Mouse (Mus musculus) heart, postnatal 4 days (tissue): Measurements from ENCODE around the gene B430305J03Rik. TPM values are rescaled to one million over a fixed set of nuclear protein-coding genes. Genes with fewer than 3 reads are reported as not detected.

Experiments
- DNase-seq: peaks from one replicate; pipeline ENCODE4 v3.0.0; 2021
- total RNA-seq, 2 experiments: library from RNA; stranded (reverse); gene quantifications; 2 replicates each; pipeline ENCODE4 v1.2.3; 2021

The B430305J03Rik gene
- total RNA-seq = under 1 TPM; 0.16 to 0.31 TPM

- DNase-seq = peak; percentile 7
Observed at GRCm38 (mm10) chr3:61365779-61366373, at the start of gene B430305J03Rik. Gene B430305J03Rik, minus strand, starts transcription at chr3:61365951.

- DNase-seq = peak; percentile 22
Observed at GRCm38 (mm10) chr3:61409683-61410082, 43.9 kb upstream of the B430305J03Rik start.

DNA sequence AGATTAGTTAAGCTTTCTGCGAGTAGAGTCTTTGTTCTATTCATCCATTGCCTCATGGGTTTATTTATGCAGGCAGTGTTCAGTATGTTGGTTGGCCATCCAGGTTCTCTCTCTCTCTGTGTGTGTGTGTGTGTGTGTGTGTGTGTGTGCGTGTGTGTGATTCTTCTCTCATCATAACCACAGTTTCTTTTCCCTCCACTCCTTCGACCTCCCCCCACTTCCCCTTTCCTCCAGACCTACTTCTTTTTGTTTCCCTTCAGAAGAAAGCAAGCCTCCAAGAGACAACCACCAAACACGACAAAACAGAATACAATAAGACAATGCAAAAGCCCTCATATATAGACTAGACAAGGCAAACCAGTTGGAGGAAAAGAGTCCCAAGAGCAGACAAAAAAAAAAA lies 41.2 kb upstream of the B430305J03Rik start:
- no peak for DNase-seq

- DNase-seq = no peak
Observed at GRCm38 (mm10) chr3:61400823-61401387, 35.2 kb upstream of the B430305J03Rik start.

- DNase-seq = no peak
Observed at GRCm38 (mm10) chr3:61396728-61397127, 31.0 kb upstream of the B430305J03Rik start.

DNA sequence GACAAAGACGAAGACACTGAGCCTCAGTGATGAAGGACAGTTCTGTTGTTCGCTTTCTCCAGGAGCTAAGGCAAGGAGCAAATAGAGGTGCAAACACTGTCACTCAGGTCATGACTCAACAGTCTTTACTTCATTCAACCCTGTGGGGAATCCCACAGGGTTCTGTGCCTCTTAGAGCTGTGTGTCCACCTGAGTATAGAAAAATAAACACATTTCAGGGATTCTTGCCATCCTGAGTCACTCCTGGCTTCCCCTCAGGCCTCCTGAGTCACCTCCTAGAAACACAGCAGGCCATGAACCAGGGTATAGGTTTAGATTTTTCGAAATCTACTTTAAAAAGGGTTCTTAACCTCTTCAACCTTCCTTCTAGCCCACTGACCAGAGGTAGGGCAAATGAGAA lies 29.6 kb upstream of the B430305J03Rik start:
- no peak for DNase-seq

DNA sequence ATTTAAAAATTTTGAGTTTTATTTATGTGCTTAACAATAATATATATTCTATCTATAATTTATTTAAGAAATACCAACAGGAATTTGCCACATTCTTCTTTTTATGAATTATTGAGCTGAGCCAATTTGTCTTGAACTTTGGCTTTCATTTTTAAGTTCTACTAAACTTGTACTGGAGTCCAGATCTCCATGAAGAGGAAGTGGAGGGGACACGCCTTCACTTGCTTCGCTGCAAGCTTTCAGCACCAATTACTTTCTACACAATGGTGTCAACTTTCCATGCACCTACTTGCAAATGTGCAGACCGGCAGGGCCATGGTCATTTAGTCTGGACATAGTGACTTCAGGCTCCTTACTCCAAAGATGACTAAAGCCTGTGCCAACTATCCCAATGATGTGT lies 27.8 kb upstream of the B430305J03Rik start:
- DNase-seq = no peak

GRCm38 (mm10) chr3:61392881-61393280 lies 27.1 kb upstream of the B430305J03Rik start:
- no peak for DNase-seq

DNA sequence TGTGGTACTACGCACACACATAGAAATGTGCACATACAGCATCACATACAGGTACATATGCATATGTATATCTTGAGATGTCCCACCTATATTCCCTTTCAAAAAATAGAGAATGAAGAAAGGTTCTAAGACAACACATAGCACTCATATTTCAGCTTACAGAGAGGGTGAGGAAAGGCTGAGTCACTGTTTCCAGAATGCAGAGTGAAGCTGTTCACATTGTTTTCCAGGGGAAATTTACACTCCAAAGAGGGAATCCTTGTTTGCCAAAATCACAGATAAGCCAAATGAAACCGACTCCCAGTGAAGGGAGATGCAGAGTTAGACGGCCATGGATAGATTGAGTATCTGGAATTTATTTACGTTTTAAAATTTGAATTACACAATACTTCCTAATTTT lies 25.8 kb upstream of the B430305J03Rik start:
- DNase-seq = no peak

DNA sequence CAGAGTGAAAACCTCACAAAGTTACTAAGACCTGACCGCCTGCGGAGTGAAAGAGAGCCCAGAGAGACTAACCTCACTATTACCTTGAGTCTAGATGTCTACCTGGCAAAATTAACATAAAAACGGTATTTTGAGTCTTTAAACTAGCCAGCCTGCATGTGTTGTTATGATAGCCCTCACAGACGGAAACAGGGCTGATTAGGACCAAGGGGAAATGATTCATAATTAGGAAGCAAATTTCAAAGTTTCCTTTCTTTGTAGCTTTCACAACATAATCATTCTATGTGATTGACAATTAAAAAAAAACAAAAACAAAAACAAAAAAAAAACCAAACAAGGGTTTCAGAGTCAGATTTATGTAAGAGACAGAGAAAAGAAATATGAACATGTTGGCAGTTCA lies 20.6 kb upstream of the B430305J03Rik start:
- no peak for DNase-seq

- DNase-seq = no peak
Observed at GRCm38 (mm10) chr3:61376001-61376400, 10.2 kb upstream of the B430305J03Rik start.

GRCm38 (mm10) chr3:61368446-61368845 lies 2.7 kb upstream of the B430305J03Rik start:
- DNase-seq = no peak

GRCm38 (mm10) chr3:61364978-61365778 lies 573 bp downstream of the B430305J03Rik start:
- peak; percentile 44 for DNase-seq

- DNase-seq = no peak
Observed at GRCm38 (mm10) chr3:61364661-61364977, 1.1 kb downstream of the B430305J03Rik start.

- peak; percentile 96 for DNase-seq
Observed at GRCm38 (mm10) chr3:61363989-61364660, 1.6 kb downstream of the B430305J03Rik start.

GRCm38 (mm10) chr3:61363161-61363988 lies 2.4 kb downstream of the B430305J03Rik start:
- peak; percentile 93 for DNase-seq

DNA sequence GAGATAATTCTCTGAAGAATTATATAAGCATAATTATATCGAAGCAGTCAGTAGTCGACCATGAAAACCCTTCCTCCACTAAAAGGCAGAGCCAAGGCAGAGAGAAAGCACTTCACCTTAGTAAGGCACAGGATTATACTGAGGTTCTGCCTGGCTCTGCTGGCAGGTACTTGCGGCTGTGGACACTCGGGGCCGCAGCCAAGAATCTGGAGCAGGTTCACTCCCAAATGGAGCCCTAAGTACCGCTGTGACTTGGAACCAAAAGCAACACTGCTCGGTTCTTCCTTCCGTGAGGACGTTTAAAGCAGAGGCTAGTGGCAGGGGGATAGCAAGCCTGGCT lies 3.0 kb downstream of the B430305J03Rik start:
- DNase-seq = no peak

- DNase-seq = no peak
Observed at GRCm38 (mm10) chr3:61361338-61361737, 4.4 kb downstream of the B430305J03Rik start, which contains the start of gene Rap2b. Gene Rap2b, plus strand, starts transcription at chr3:61361638.

DNA sequence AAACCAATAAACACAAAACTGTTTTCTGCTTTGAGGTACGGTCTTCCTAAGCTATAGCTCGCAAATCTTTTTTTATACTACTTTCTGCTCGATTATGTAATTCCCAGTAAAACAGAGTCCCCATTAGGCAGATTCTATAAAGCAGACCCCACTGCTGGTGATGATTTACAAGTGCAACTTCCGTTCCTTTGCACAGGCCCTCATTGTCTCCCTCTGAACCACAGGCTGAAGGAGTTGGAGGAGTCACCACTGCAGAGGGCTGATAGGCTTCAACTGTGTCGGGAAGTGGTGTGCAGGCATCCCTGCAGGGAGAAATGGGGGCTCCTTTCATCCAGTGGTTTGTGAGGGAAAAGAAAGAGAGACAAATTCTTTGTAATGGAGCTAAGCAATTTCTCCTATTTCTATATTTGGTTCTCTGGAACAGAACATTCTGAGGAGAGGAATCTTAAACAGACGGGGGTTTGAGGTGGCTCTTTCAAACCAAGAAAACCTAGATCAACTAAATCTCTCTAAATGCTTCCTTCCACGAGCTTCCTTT lies 6.9 kb downstream of the B430305J03Rik start:
- DNase-seq = no peak

DNA sequence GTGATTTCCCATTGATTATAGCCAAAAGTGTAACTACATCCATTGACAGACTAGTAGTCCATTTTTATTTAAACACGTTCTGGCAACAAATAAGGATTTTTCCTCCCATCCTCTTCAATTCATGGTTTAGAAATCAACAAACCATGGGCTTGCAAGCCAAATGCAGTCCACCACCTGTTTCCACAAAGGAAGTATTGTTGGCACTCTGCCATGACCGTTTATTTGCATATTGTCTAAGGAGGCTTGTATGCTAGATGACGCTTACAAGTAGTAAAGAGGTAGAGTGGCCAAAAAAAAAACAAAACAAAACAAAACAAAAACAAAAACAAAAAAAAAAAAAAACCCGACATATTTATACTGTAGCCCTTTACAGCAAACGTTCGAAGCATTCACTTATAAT lies 7.6 kb downstream of the B430305J03Rik start:
- DNase-seq = peak; percentile 41

- no peak for DNase-seq
Observed at GRCm38 (mm10) chr3:61355464-61355863, 10.3 kb downstream of the B430305J03Rik start.

DNA sequence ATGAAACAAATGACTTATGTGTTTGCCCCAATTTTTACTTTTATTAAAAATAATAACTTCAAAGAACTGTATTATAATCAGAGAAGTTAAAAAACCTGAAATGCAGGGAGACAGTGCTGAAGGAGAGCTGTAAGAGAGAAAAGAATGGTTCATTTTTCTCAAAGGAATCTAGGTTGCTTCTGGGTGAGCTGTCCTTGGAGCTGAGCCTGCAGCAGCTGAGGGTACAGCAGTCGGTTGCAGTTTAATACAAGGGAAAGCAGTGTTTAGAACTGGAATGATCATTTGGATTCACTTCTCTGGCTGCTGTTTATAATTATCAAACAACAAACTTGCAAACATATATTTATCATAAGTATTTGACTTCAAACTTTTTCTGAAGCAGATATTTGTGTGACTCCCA lies 16.3 kb downstream of the B430305J03Rik start:
- DNase-seq = no peak
